Mouse (Mus musculus) liver, adult 2 months (tissue): Measurements from ENCODE around the gene Plcl2. TPM values are rescaled to one million over a fixed set of nuclear protein-coding genes. Genes with fewer than 3 reads are reported as not detected.

Experiments
- DNase-seq: peaks from one replicate; pipeline ENCODE4 v3.0.0-alpha.2; 2011; ENCODE audit warnings: low read depth, low spot score; ENCODE audit errors: extremely low read depth
- H3K27ac ChIP-seq: fragments of 200-500 bp; replicated peaks from 2 replicates; pipeline ENCODE4 v1.5.1; 2012; ENCODE audit warnings: low read depth, mild to moderate bottlenecking, control low read depth, inconsistent platforms, low read length; ENCODE audit not compliant: insufficient read depth
- H3K27me3 ChIP-seq: fragments of 200-500 bp; 2 replicates; pipeline ENCODE4 v1.6.1; 2012; ENCODE audit warnings: mild to moderate bottlenecking, moderate library complexity, low read length, inconsistent platforms; ENCODE audit not compliant: control insufficient read depth, insufficient read depth
- H3K36me3 ChIP-seq: fragments of 200-500 bp; 2 replicates; pipeline ENCODE4 v1.6.1; 2012; ENCODE audit warnings: low read length, inconsistent platforms; ENCODE audit not compliant: control insufficient read depth, insufficient read depth
- H3K4me1 ChIP-seq: fragments of 200-500 bp; 2 replicates; pipeline ENCODE4 v1.6.1; 2011; ENCODE audit warnings: low read length; ENCODE audit not compliant: control insufficient read depth, insufficient read depth
- H3K4me3 ChIP-seq: fragments of 200-500 bp; 2 replicates; pipeline ENCODE4 v1.5.1; 2011; ENCODE audit warnings: low read depth, mild to moderate bottlenecking, control low read depth, low read length, moderate library complexity; ENCODE audit not compliant: insufficient read depth
- H3K79me2 ChIP-seq: fragments of 200-500 bp; 2 replicates; pipeline ENCODE4 v1.6.1; 2012; ENCODE audit warnings: inconsistent platforms, mild to moderate bottlenecking, low read length, moderate library complexity; ENCODE audit not compliant: control insufficient read depth, insufficient read depth
- H3K9ac ChIP-seq: fragments of 200-500 bp; 2 replicates; pipeline ENCODE4 v1.6.1; 2012; ENCODE audit warnings: low read depth, mild to moderate bottlenecking, control low read depth, inconsistent platforms, low read length
- CTCF ChIP-seq: fragments of 200-500 bp; IDR thresholded peaks from 2 replicates; pipeline ENCODE4 v1.5.1; 2011; ENCODE audit warnings: low read depth, low read length, control low read depth
- POLR2A ChIP-seq: fragments of 200-500 bp; IDR thresholded peaks from 2 replicates; pipeline ENCODE4 v1.6.1; 2011; ENCODE audit warnings: low read length, control low read depth; ENCODE audit not compliant: insufficient read depth; ENCODE audit errors: extremely low read depth
- whole genome bisulfite sequencing: fragments of 180-500 bp; shearing (Covaris S2); methylation state at CpG from one replicate; pipeline ENCODE4 v1.1.7; 2018; 5-methylcytosine and 5-hydroxymethylcytosine counted together
- polyA plus RNA-seq: library from polyadenylated mRNA; depleted of rRNA; stranded (reverse); fragments of >200 nt; gene quantifications from 2 replicates; pipeline ENCODE4 v1.2.3, GENCODE M21; 2012
- total RNA-seq: library from RNA; depleted of rRNA; stranded (reverse); fragments of >200 nt; gene quantifications from 2 replicates; pipeline ENCODE4 v1.2.3, GENCODE M21; 2014

Gene Plcl2
- total and polyA plus RNA-seq, 2 experiments, result 4.2 to 12.4 TPM

GRCm38 (mm10) chr17:50495216-50495889 is 13.8 kb upstream of the Plcl2 start:
- DNase-seq, result no peak
- no peak for TF ChIP-seq POLR2A
- Histone ChIP-seq H3K27me3 (no peaks in the 10 kb centered on the region), H3K4me3 (no peak overlapping the region), H3K4me1 (no peaks in the 10 kb centered on the region), H3K27ac (no peak overlapping the region), H3K9ac (no peak overlapping the region), H3K36me3 (no peaks in the 10 kb centered on the region), H3K79me2 (no peaks in the 10 kb centered on the region)
- WGBS, result 88% methylated on average over 10 of the region's 10 CpGs

- H3K9ac ChIP-seq, result no peak overlapping the region
- H3K79me2 ChIP-seq, result no peaks in the 10 kb centered on the region
- DNase-seq, result no peak
- no peak overlapping the region for H3K27ac ChIP-seq
- no peaks in the 10 kb centered on the region for H3K36me3 ChIP-seq
- WGBS, result 86% methylated on average over 7 of the region's 7 CpGs
- H3K27me3 ChIP-seq, result no peaks in the 10 kb centered on the region
- no peaks in the 10 kb centered on the region for H3K4me1 ChIP-seq
- TF ChIP-seq CTCF (no peak), POLR2A (no peak)
- no peak overlapping the region for H3K4me3 ChIP-seq
These were observed 11.0 kb upstream of the Plcl2 start for GRCm38 (mm10) chr17:50498062-50498697.

DNA sequence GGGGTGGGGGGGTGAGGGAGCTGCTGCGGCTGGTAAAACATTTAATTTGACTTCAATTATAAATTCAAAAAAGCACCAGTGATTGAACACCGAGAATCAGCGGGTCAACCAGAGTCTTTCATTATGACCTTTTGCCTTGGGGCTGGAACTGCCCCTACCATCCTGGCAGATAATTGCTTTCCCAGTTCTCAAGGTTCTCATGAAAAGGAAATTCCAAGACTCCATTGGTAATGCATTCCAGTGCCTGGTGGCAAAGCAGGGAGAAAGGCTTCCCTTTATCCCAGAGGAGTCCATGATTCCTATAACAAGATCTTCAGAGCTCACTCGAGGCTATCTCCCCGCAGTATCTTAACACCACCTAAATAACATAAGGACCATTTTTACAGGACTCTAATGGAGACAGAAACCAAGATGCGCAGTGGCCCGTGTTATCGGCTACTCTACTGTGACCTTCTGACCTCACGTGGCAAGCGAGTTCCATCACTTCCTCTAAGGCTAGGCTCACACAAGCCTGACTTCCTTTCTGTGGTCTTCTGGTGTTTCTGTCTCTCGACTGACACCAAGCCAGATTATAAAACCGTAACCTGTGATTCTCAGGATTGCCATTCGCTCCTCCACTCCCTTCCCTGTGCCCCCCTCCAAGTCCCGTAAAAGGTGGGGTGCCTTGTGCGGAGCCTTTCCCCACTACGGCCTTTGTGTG is 10.0 kb upstream of the Plcl2 start:
- WGBS, result 80% methylated on average over 16 of the region's 16 CpGs
- no peak overlapping the region for H3K9ac ChIP-seq
- no peak for DNase-seq
- no peak overlapping the region for H3K4me3 ChIP-seq
- no peak for TF ChIP-seq POLR2A
- TF ChIP-seq CTCF, result no peak
- H3K27me3 ChIP-seq, result no peaks in the 10 kb centered on the region
- no peak overlapping the region for H3K27ac ChIP-seq
- H3K79me2 ChIP-seq, result no peaks in the 10 kb centered on the region
- H3K36me3 ChIP-seq, result no peaks in the 10 kb centered on the region
- H3K4me1 ChIP-seq, result no peaks in the 10 kb centered on the region

GRCm38 (mm10) chr17:50500806-50501205 is 8.4 kb upstream of the Plcl2 start:
- no peak overlapping the region for H3K4me3 ChIP-seq
- TF ChIP-seq POLR2A (no peak), CTCF (no peak)
- H3K4me1 ChIP-seq, result no peaks in the 10 kb centered on the region
- DNase-seq, result no peak
- no peaks in the 10 kb centered on the region for H3K79me2 ChIP-seq
- no peaks in the 10 kb centered on the region for H3K27me3 ChIP-seq
- H3K27ac ChIP-seq, result no peak overlapping the region
- no peaks in the 10 kb centered on the region for H3K36me3 ChIP-seq
- 86% methylated on average over 6 of the region's 6 CpGs for WGBS
- H3K9ac ChIP-seq, result no peak overlapping the region

- no peaks in the 10 kb centered on the region for H3K79me2 ChIP-seq
- peak; percentile 88 for DNase-seq
- no peaks in the 10 kb centered on the region for H3K4me1 ChIP-seq
- no peak overlapping the region for H3K9ac ChIP-seq
- H3K4me3 ChIP-seq, result no peak overlapping the region
- H3K27me3 ChIP-seq, result no peaks in the 10 kb centered on the region
- no peak for TF ChIP-seq POLR2A
- TF ChIP-seq CTCF, result 0 out of 2 replicates have a peak, but pooled peaks have one; percentile 6
- H3K36me3 ChIP-seq, result no peaks in the 10 kb centered on the region
- 38% methylated on average over 7 of the region's 7 CpGs for WGBS
- no peak overlapping the region for H3K27ac ChIP-seq
These were observed 6.1 kb upstream of the Plcl2 start for GRCm38 (mm10) chr17:50503075-50503474.
